Mouse (Mus musculus) erythroblast, embryonic 14.5 days (primary cell): Measurements from ENCODE around the gene Cat.

Source experiments
- GATA1 ChIP-seq: IDR thresholded peaks from 2 replicates; pipeline ENCODE4 v1.6.1; 2012; ENCODE audit warnings: low read length, inconsistent platforms, mixed read lengths
- TAL1 ChIP-seq: IDR thresholded peaks from 3 replicates; pipeline ENCODE4 v1.6.1; 2012; ENCODE audit warnings: low read length, inconsistent platforms, mixed read lengths

- TF ChIP-seq GATA1 (no peak), TAL1 (no peak)
Measured at GRCm38 (mm10) chr2:103480240-103480639, 4.7 kb downstream of the Cat start.
